Mouse (Mus musculus) hindlimb bud, embryonic 11.5 days (tissue): ENCODE data around the gene Trak1.
A peak's percentile ranks its signal among the peaks of the same experiment; 100 is the strongest.
"Not testable (repeated sequence)": the region's sequence is repeated elsewhere in the genome, so short reads cannot be mapped to it uniquely, and the experiment has no call there.

Source experiments
- DNase-seq: peaks from one replicate; pipeline ENCODE4 v3.0.0-alpha.2; 2012; ENCODE audit warnings: low read depth, low spot score; ENCODE audit errors: extremely low spot score

Gene Trak1

DNA sequence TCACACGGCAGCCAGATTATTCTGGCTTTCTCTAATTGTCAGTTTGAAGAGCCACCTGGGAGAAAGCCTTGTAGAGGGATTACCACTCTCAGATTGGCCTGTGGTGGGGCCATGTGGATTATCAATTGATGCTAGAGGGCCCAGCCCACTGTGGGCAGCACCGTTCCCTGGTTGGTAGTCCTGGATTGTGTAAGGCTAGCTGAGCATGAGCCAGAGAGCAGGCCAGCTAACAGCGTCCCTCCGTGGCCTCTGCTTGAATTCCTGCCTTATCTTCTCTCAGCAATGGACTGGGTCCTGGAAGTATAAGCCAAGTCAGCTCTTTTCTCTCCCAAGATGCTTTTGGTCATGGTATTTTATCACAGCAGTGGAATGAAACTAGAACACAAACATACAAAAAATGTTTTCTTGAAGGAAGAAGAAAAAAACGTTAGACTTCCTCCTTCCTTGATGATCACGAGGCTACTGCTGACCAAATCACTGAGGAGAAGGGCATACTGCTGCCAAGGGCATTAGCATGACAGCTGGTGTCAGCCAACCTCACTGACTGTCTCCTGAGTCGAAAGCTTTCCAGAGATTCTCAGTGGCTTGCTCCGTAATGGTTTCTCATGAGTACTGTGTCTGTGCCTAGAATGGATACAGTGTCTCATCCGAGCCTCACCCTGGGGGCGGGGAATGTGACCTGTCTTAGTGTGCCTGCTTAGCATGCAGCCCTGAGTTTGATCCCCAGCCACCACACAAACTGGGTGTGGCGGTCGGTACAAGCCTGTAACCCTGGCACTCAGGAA lies 19.5 kb downstream of the Trak1 start:
- no peak for DNase-seq

DNA sequence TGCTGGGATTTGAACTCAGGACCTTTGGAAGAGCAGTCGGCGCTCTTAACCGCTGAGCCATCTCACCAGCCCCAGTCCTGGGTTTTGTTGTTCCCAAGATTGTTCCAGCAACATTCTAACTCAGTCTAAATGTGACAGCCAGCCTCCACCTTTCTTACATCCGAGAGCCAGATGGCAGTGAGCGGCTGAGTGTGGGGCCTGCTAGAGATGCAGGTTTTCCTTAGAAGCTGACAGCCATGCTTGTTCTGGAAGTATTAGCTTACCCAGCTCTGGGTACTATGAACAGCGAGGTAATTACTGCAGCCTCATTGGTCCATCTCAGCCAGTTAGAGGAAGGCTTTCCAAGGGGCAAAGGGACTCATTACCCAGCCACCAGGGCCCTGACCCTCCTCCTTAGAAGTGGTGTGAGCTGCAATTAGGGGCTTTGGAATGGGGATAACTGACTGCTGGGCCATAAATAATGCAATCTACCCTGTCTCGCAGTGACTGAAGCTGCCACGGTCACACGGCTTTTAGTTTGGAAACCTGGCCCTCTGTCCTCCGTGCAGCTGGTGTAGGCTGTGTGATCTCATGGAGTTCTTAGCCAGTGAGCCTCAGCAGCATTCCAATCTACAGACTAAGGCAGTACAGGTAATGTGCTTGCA lies 22.1 kb downstream of the Trak1 start:
- peak; percentile 69 for DNase-seq

DNA sequence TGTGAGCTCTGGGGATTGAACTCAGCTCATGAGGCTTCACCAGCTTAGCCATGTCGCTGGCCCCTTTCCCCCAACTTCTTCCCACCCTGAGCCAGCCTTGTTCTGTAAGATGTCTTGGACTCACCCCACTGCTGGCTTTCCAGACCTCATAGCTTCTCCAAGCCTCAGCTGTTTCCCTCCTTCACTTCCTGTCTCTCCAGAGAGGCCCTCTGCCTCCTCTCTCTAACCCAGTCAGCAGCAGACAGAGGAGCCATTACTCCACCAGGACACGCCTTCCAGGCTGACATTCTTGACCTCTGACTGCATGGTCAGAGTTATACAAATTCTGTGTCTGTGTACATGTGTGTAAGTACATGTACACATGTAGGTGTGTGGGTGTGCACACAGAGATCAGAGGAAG lies 23.1 kb downstream of the Trak1 start:
- no peak for DNase-seq

DNA sequence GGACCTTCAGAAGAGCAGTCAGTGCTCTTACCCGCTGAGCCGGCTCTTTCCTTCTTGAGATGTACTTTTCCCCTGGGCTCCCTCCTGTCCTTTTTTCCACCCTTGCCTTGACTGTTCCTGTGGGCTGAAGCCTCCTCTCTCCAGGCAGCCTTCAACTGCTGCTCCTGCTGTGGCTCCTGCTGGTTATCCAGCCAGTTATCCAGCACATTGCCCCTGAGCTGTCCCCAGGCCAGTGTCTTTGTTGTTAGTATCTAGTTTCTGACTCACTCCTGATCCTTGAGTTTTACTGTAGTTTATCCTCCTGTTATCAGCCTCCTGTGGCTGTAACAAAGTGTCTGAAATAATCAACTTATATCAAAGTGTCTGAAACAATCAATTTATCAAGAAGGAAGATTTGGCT lies 23.8 kb downstream of the Trak1 start:
- DNase-seq, result no peak

DNA sequence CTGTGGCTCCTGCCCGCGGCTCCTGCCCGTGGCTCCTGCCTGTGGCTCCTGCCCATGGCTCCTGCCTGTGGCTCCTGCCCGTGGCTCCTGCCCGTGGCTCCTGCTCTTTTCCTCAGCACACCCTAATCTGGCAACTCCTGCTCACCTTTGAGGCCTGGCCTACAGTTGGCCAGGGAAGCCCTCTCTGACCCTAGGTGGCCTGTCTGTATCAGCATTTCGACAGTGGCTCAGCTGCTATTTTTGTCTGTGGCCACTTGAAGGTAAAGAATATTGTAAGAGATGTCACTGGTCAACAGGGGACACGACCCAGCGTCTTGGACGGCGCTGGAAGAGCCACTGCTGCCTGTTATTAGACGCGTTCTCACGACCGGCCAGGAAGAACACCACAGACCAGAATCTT lies 24.7 kb downstream of the Trak1 start:
- no peak for DNase-seq

DNA sequence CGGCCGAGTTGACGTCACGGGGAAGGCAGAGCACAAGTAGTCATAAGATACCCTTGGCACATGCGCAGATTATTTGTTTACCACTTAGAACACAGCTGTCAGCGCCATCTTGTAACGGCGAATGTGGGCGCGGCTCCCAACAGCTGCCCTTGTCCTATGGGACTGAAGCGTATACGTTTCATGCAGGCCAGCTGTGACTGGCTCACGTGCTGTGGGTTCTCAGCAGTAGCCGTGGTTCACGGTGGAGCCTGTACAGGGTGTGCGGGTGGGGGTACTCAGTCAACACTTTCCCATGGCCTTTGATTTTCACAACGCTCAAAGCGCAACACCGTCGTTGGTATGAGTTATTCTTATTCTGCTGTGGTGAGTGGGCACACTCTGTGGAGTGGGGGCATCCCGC lies 31.0 kb downstream of the Trak1 start:
- DNase-seq, result not testable (repeated sequence)

DNA sequence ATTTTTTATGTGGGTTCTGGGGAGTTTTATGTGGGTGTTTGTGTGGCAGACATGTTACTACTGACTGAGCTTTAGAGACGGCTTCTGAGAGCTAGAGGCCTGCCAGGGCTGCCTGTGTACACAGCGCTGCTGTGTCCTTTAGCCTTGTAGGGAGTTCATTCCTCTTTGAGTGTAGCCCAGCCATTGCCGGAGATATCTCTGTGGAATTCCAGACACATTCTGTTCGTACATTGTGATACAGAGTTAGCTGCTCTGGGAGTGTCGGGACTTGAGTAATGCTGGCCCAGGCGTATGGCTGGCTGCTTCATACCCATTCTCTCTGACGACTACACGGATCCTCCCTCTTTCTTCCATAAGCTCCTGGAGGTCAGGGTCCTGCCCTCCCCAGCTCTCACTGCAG lies 31.9 kb downstream of the Trak1 start:
- no peak for DNase-seq

DNA sequence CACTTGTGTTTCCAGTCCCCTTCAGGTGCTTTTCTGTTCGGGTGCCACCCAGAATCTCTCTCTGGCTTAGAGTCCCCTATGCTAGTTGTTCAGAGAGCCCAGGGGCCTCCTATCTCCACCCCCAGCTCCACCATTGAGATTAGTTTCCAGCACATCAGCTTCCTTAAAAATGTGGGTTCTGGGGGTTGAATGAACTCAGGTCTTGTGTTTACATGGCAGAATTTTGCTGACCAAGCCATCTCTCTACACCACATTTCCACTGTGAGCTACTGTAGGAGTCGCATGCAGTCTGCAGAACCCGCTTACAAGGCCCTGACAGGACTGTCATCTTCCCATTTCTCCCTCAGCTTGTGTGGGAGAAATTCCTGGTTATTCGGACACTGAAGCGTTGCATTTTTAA lies 32.8 kb downstream of the Trak1 start:
- DNase-seq, result no peak

DNA sequence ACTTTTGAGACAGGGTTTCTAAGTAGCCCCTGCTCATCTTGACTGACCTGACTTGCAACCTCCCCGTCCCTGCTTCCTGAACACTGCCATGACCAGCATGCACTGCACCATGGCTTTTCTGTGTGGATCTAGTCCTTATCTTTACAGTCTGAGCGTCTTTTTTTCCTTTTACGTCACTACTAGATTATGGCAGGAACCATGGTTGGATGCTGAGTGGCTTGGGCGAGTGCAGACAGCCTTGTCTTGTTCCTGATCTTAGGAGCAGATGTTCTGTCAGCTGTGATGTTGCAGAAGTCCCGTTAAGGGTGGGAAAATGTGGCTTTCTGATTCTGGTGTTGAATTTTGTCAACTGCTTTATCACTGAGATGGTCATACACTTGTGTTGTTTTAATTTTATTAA lies 34.1 kb downstream of the Trak1 start:
- DNase-seq, result no peak

DNA sequence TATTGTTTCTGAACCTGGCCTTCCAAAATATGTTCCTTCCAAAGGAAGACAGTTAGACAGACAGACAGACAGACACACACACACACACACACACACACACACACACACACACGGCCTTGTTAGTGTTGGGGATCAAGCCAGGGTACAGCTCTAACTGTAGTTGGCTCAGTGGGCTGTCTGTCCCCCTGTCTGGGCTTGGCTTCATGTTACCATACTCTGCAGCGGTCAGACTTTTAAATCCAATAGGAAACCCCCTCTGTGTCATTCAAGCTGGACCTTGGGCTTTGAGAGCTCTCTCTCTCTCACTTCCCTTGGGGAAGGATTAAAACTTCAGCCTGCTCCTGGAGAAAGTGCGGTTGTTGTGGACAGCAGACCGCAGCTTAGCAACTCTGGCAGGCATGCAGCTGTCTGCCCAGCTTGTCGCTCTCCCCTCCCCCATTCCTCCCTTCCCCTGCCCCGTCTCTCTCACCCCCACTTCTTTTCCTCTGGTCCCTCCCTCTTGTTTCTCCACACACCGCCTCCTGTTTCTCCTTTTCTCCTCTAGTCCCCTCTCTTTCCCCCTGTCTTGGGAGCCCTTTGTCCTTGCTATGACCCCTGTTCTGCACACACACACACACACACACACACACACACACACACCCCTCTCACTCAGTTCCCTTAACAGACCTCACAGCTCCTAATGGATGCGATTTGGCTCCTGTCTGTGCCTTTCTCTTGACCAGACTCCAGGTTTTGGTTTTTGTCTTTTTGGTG lies 34.8 kb downstream of the Trak1 start:
- DNase-seq, result no peak

DNA sequence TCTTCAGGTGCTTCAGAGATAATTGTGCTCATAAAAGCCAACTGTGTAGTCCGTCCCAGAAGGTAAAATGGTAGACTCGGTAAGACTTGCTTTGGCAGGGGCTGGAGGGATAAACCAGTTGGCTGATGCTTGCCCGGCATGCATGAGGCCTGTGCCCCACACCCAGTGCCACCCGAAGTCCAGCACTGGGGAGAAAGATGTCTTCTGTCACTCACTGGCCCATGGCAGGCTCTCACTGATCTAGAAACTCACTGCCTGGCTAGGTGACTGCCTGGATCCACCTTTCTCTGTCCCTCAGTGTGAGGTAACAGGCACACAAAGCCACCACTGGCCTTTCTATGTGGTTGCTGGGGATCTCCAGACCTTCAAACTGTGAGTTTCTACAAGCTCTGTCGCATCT lies 36.3 kb downstream of the Trak1 start:
- DNase-seq, result no peak

DNA sequence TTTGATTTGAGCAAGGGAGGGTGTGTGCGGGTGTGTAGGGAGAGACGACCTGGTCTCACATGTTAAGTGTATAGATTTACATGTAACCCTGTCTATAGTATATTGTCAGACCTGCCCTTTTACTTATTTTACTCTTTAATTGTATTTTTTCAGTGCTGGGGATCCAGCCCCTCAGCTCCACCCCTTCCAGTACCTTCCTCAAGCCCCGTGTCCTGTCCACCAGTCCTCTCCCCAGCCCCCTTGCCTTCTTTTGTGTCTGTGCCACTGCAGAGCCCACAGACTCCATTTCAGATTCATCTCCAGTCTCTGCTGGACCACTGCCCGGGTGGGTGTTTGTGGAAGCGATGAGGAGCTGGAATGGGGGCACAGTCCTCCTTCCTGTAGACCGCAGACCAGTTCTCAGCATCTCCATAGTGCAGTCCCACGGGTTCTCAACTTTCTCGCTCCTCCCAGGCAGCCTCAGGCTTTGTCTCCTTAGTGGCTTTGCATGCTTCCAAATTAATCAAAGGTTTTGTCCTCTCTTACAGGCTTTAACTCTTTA lies 37.1 kb downstream of the Trak1 start:
- no peak for DNase-seq

DNA sequence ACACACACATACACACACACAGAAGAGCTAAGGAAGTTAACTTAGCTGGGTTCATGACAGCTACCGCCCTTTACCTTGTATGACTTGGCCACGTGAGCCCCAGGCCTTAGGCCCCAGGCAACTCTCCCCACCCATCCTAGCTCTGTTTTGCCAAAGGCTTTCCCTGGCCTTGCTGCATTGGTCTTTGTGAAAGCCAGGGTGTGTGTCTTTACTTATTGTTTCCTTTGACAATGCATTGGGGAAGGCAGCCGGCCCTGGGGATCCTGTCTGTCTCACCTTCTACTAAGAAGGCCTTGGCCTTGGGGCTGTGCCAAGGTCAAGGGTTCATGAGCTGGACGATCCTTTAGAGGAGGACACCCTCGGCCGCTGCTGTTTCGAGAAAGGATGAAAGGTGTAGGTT lies 38.3 kb downstream of the Trak1 start:
- DNase-seq, result no peak

DNA sequence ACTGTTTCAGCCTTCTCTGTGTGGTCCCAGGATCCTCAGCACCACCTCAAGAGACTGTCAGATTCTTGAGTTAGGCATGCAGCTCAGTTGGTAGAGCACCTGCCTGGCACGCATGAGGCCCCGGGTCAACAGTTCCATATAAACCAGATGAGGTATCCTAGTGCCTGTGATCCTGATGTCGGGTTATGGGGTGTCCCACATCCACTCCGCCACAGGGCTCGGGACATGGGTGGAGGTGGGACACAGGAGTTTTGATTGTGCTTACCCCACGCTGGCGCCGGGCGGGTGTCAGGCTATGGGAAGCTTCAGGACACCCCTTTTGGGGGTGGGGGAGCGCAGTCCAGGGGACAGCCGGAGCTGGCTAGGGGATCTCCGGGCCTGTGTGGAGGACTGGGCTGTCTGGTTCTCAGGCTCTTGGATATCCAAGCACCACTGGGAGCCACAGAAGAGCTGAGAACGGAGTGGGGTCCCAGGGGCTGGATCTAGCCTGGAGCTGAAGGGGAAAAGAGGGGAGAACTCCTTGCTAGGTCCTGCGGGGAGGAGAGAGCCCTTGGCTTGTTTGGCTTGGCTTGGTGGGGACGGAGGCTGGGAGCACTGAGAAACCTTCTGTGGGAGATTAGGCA lies 39.1 kb downstream of the Trak1 start:
- DNase-seq, result no peak

DNA sequence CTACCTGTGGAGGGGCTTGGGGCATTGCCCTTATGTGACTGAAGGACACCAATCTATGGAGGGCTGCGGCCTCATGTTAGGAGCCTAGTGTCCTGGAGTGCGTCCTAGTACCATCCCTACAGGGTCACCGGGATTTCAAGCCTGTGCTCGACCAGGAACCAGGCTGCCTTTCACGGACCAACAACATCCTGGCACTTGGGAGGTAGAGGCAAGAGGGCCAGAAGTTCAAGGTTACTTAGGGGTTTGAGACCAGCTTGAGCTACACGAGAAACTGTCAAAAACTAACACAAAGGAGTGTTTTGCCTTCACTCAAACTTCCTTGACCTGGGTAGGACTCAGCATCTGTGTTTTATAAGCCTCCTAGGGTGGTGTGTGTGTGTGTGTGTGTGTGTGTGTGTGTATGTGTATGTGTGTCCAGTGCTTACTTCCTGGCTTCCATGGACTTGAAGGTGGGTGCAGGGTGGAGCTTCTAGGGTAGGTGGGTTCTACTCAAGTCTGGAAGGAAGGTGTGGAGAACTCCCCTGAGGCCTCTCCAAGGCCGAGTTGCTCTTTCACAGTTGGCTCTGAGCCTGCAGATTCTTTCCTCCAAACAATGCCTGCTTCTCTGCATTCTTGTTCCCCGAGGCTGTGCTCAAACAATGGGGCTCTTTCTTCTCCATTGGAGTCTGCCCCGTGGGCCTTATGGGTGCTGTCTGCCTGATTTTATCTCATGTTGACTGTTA lies 40.1 kb downstream of the Trak1 start:
- no peak for DNase-seq

DNA sequence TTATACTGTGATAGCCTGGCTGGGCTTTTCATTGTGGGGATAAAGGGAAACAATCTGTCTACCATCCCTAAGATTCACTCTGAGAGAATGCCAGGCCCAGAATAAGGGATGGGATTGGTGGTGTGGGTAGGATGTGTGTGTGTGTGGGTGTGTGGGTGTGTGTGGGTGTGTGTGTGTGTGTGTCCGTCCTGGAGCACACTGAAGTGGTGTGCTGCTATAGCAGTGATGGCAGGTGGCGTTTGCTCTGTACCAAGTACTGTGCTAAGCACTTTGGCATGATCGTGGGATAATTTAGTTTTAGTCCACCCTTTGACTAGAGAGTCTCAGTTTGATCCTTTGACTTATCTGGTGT lies 40.6 kb downstream of the Trak1 start:
- DNase-seq, result no peak

DNA sequence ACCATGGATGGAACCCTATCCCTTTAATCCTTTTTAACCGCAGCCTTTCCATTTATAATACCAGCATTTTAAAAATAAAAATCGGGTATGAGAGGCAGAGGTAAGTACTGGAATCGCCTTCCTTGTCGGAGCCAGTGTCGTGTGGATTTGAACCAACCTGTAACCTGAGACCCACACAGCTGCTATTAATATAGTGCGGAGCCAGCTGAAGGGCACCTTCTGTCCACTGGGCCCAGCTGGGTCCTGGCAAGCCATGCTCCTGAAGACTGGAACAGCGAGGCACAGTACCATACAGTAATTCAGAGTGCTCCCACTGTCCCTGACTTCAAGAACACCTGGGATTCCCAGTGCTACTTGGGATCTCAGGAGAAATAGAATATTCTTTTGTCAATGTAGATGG lies 44.5 kb downstream of the Trak1 start:
- no peak for DNase-seq

DNA sequence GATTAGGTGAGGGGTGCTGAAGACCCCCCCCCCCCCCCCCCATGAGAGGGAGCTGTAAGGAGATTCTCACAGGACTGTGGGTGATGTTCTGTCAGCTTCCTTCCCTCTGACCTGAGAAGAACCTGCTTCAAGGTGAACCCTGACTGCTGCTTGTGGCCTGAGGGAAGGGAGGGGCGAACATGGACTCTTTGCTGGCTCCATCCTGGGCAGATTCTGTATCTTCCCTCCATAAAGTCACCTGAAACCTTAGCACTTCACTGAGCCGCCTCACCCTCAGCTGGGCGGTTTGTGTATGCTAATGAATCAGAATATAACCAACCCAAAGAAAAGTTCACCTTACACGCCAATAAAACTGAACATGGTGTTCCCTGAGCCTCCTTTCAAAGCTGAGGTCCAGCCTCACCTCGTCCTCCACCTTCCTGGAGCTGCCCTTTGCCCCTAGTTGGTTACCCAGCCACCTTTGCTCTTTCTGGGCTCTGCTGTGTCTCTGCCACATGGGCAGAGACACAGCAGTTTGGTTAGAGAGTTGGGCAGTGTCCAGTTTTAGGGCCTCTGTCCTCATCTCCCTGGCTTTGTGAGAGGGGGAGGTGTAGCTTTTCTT lies 45.3 kb downstream of the Trak1 start:
- DNase-seq, result no peak

DNA sequence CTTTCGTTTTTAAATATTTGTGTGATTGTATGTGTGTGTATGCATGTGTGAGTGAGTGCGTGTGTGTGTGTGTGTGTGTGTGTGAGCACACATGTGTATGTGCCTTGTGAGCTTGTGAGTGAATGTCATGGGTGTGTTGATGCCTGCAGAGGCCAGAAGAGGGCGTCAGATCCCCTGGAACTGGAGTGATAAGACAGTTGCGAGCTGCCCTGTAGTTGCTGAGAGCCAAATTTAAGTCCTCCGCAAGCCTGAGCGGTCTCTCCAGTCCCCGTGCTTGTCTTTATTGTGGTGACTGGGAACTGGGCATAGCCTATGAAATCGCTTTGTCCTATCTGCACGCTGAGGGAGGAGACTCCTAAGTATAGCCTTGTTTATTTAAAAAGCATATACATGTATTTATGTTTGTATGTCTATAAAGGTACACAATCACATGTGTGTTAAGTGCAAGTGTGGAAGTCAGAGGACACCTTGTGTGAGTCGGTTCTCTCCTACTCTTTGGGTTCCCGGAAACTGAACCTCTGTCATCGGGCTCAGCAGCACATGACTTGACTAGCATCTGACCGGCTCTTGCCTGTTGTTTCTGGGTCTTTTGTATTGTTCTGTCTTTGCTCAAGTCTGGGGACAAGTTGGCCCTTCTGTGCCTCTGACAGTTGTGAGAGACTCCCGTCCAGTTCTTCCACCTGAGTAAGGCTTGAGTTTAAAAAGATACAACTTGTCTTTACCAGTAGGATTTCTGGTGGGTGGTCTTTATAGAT lies 46.0 kb downstream of the Trak1 start:
- DNase-seq, result no peak

DNA sequence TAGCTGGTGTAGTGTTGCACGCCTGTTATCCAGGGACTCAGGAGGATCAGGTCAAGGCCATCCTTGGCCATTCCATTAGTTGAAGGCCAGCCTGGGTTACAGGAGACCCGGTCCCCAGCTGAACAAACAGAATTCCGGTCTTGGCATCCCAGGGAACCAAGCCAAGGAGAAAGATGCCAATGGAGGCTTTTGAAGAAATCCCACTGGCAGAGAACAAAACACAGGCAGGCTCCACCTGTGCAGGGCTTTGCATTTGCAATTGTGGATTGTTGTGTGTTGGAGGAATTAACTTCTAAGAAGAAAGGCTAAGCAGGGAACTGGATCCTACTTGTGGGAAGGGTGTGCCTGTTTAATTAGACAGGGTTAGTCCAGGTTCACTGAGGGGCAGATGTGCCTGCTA lies 47.0 kb downstream of the Trak1 start:
- no peak for DNase-seq
